Mouse (Mus musculus) adrenal gland, adult 18-20 months (tissue): ENCODE data around the gene Myom3. TPM values are rescaled to one million over a fixed set of nuclear protein-coding genes. Genes with fewer than 3 reads are reported as not detected.
"Not testable (repeated sequence)": the region's sequence is repeated elsewhere in the genome, so short reads cannot be mapped to it uniquely, and the experiment has no call there.

Experiments
- DNase-seq, 2 experiments: peaks; one replicate each; pipeline ENCODE4 v3.0.0; 2021 to 2022; ENCODE audit warnings: low spot score in 2 of 2
- long read RNA-seq, 2 experiments: library from polyadenylated mRNA; stranded (forward); transcript quantifications; one replicate each; pipeline ENCODE4 v2.0.0; 2021
- total RNA-seq, 2 experiments: library from RNA; stranded (reverse); gene quantifications; 1 replicate in 1 of 2; 2 replicates in 1 of 2; pipeline ENCODE4 v1.2.3; 2021

Myom3 gene
- total RNA-seq, result 1 to 10 TPM in 1 of 2 experiments, under 1 TPM in 1; 0.20 to 1.1 TPM
- long read RNA-seq, experiment 1, partial matches to known transcripts, result 0 of 2 reads
- long read RNA-seq, experiment 1, other reads (novel, unspliced or antisense), result 0 of 2 reads
- long read RNA-seq, experiment 2, partial matches to known transcripts, result 0 of 3 reads
- long read RNA-seq, experiment 2, other reads (novel, unspliced or antisense), result 1 of 3 reads

DNA sequence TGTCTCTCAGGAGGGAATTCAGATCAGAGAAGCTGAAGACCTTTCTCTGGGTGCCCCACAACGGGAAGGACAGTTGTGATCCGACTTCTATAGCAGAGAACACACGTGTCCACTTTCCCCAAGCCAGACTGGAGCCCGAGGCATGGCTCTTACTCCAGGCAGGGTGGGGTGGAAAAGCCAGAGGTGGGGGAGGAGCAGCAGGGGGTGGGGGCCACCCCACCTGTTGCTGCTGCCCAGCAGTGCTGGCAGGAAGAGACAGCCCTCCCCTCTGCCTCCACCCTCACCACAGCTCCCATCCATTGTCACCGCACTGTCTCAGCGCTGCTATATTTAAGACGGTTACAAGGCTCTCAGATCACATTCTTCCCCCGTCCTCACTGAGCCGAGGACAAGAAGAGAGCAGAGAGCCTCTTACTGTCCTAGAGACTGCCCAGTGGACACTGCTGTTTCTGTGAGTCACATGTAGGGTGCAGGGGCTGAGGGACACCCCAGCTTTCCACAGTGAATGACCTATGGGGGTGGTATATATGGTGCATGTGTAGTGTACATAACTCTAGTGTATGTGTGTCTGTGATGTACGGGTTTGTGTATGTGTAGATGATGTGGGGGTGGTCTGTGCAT is at the start of gene Myom3:
Gene Myom3, plus strand, starts transcription at position 360 of the 621 bp plus-strand sequence.
- DNase-seq, result no peak

DNA sequence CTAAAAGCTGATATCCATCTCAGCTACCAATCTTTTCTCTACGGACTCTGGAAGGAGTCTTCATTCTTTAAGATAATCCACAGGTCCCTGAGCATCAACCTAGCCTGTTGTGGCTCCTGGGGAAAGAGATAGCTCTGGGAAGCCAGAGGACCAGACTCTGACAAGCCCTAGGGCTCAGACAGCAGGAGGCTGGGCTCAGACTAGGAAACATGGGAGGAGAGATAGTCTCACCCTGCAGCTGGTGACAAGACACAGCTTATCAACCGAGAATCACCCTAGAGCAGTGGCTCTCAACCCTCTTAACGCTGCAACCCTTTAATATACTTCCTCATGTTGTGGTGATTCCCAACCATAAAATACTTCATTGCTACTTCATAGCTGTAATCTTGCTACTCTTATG is 49.1 kb upstream of the Myom3 start:
- no peak for DNase-seq

DNA sequence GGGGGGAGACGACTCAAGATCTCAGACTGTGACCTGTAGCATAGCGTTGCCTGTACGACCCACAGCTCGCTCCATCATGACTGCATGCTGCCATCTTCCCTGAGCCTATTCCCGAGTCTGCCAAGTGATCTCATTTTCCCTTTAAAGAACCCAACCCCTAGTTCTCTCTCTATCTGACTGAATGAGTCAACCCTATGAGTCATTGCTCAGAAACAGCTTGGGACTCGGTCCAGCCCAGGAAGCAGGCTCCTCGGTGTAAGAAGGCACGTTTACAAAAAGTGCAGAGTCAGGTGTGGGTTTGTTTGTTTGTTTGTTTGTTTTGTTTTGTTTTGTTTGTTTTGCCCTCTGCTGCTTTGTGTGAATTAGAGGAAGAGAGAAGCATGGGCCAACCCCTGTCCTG is 44.7 kb upstream of the Myom3 start:
- no peak for DNase-seq

DNA sequence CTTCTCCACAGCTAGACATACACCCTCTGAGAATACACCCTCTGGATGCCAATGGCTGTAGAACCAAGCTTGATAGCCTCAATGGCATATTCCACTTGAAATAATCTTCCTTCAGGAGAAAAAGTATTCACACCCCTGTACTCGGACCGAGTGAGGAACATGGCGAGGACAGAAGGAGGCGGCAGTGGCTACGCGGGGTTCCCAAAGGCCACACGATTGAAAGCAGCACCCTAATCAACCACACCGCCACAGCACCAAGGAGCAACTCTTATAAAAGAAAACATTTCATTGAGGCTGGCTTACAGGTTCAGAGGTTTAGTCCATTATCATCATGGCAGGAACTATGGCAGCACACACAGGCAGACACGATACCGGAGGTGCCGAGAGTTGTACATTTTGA is 43.1 kb upstream of the Myom3 start:
- not testable (repeated sequence) for DNase-seq

DNA sequence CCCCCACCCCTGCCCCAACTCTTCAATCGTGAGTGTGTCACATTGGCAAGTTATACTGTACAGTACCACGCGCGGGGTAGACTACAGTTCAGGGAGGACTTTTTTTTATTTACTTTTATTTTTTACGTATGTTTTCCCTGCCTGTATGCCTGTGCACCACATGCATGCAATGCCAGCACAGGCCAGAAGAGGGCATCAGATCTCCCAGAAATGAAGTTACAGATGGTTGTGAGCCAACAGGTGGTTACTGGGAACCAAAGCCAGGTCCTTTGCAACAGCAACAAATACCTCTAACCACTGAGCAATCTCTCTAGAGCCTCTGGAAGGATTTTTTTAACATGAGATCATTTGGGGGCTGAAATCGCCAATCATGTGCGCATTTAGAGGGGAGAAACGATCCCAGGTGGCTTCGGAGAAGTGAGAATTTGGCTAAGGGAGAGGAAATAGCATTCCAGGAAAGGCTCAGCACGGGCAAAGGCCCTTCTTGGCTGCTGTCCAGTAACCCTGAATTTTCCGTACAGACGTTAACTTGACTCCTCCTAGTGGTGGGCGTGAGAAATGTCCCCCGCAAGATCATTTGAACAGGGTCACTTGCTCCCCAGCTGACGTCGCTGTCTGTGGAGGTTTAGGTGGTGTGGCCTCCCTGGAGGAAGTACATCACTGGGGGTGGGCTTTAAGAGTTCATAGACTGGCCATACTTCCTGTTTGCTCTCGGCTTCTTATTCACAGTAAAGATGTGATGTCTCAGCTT is 36.8 kb upstream of the Myom3 start:
- no peak for DNase-seq

DNA sequence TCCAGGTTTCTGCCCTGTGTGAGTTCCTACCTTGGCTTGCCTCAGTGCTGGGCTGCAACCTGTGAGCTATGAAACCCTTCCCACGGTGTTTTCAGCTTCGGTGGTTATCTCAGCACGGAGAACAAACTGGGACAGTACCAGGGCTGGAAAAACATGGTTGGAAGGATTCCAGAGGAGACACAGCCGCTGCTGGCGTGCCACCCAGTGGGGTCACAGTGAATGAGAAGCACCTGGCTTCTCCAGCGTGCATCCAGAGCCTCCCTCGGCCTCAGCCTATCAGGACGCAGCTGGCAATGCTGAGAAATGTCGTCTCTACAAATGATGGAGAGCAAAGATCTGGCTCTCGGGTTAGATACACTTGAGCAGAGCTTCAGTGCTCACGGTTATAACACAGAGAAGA is 33.1 kb upstream of the Myom3 start:
- DNase-seq, result no peak

DNA sequence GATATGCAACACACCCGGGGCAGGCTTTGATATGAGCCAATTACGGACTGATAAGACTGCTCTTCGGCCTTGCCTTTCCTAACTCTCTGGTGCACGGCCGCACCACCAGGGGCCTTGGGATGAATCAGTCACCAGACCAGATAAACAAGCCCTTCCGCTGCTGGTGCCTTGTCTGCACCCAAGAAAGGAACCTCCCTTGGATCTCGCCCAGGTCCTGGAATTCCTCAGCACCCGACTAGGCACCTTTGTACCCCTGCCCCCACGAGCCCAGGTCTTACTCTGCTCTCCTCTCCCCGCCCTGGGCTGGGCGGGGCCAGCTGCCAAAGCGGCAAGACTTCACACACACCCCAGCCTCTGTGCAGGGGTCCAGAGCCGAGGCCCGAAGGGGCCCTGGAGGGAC is 31.7 kb upstream of the Myom3 start, which contains the start of gene Il22ra1:
Gene Il22ra1, plus strand, starts transcription at position 356 of the 400 bp plus-strand sequence.
- DNase-seq, result peak in 1 of 2 experiments; percentile 35

DNA sequence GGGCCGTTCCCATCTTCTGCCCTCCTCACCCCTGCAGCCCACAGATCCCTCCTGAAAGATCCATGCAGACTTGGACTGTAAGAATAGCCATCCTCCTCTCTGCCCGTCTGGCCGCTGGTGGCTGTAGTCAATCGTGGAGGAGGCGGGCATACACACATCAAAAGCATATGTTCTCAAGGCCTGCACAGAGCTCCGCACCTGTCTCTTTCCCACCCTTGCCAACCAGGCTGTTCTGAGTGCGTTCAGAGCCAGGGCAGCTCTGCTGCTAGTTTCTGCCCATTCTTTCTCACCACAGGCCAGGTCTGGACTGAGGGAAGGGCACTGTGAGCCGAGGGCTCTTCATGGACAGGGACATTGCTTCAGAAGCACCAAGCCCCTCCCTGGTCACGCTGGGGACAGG is 29.3 kb upstream of the Myom3 start:
- DNase-seq, result no peak

DNA sequence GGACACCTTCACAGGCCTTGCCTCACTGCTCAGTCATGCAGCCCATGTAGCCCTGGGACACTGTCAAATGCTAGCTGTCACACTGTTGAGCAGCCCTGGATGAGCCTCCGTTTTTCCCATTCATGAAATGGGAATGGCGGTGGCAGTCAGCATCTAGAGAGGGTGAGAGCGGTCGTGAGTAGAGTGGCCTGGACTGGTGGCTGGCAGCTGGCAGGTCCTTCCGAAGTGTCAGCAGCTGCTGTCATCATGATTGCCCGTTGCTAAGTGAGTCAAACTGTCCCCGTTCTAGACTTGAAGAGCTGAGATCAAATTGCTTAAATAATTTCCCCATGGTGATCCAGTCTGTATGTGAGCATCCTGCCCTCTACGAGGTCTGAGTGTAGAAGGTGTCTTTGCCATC is 28.6 kb upstream of the Myom3 start:
- no peak for DNase-seq

DNA sequence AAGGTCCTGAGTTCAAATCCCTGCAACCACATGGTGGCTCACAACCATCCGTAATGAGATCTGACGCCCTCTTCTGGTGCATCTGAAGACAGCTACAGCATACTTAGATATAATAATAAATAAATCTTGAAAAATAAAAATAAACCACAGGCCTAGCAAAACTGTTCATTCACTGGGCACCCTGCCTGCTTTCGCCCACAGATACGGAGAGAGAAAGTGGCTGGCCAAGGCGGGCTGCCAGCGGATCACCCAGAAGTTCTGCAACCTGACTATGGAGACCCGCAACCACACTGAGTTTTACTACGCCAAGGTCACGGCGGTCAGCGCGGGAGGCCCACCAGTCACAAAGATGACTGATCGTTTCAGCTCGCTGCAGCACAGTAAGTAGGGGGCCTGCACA is 25.6 kb upstream of the Myom3 start:
- no peak for DNase-seq

DNA sequence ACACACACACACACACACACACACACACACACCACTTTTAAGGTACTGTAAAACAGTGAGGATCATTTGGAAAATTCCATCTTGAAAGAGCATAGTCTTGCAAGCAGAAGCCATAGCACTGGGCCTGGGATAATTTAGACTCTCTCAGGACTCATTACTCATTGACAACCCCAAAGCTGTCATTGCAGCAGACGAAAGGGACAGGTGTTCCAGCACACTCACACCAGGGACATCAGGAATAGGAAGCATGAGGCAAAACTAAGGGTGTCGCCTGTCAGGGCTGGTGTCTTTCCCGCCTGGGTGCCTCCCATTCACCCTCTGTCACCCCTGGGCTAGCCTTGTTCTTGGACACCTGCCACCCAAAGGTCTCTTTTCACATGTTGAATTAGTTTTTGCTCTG is 22.6 kb upstream of the Myom3 start:
- no peak for DNase-seq

DNA sequence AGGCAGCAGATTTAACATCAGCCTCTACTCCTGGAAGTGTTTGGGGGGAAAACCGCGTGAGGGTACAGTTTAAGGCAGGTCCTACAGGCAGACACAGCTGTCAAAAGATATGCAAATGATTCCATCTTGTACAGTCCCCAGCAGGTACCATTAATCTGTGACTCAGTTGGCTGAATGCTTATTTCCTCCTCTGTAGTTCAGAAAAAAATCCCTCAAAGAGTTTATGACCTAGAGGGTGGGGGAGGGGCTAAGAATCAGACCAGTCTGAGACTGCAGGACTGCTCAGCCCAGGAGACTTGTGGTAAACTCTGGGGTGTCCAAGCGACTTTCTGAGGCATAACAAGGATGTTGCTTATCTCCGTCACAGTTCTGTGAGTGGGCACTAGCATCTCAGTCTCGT is 21.3 kb upstream of the Myom3 start:
- DNase-seq, result no peak

DNA sequence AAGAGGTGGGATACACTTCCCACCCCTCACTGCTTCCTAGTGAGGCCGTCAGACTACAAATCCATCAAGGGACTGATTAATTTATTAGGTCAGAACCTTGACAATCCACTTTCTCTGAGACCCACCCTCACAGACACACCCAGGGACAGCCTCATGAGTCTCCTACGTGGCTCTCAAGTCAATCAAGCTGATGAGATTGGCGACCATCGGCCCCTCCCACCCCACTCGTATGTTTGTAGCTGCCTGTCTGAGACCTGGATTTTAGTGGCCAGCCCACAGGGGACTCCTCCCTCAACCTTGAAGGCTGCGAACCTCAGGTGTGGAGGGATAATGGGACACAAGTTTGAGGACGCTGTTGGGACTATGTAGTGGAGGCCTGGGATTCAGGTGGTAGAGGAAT is 20.4 kb upstream of the Myom3 start:
- no peak for DNase-seq

DNA sequence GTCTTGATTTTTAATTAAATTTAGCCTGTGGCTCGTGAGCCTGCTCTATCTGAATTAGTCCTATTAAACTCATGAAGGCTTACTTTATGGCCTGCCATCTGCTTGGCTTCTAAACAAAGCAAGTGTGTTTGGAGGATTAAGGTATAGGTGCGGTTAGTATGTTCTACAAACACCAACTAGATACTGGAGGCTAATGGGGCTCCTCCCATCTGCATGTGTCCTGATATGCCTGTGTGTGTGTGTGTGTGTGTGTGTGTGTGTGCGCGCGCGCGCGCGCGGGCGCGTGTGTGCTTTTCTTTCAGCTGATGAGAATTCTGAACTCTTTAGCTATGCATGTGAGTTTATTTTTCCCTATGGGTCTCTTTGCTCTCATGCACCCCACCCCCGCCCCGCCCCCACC is 19.8 kb upstream of the Myom3 start:
- no peak for DNase-seq

DNA sequence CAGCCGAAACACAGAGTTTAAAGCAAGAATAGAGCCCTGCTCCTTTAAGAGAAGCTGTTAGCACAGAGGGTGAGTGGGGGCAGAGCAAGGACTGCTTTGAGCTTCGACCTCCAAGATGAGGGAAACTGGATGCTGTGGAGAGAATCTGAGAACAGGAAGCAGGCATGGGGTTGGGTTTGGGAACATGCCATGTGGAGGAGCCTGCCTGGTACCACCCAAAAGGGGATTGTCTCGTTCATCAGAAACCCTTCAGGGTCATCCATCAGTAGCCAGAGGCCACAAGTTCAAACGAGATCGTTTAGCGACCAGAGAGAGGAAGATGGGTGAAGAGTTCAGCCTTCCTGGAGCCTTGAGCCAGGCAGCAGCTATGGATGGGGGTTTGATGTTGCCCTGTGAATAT is 16.0 kb upstream of the Myom3 start:
- no peak for DNase-seq

DNA sequence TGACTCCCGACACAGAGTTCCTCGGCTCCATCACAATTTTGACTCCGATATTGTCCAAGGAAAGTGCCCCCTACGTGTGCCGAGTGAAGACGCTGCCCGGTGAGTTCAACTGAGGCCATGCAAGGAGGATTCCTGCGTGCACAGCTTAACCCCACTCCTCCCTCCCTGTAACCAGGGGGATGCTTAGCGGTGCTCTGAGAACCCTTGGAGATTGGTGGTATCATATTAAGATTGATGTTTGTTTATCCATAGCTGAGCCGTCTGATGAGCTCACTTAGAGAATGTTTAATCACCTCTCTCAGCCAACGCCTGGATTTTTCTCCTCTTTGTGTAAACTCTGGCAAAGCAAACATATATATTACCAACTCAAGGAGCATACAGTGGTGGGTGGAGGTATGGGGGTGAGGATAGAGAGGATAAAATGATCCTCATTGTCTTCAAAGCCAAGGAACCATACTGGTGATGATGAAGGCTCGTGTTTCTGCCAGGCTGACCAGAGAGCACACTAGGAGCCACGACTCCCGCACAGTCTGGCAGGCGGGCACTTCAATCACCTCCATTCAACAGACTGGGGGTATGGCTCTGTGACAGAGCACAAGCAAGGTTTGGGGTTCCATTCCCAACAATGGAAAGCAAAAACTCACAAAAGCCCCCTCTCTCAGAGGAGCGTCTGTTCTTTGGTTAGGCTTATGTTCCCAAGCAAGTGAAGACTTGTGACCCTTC is 14.6 kb upstream of the Myom3 start:
- no peak for DNase-seq

DNA sequence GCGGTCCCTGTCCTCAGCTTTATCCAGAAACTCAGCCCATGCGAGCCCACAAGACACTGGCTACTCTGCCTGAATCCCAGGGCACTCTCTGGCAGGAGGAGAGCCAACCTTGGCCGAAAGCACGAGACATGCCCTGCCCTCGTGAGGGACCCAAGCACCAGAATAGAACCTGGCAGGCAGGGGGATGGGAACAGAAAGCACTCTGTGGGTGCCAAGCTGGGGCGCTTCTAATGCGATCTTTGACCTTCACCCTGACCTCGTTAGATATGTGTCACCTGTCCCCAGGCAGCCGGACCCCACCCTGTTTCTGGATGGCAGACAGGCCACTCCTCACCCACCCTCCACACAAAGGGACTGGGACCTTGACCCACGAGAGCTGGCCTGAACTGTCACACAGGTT is 13.9 kb upstream of the Myom3 start:
- DNase-seq, result no peak

DNA sequence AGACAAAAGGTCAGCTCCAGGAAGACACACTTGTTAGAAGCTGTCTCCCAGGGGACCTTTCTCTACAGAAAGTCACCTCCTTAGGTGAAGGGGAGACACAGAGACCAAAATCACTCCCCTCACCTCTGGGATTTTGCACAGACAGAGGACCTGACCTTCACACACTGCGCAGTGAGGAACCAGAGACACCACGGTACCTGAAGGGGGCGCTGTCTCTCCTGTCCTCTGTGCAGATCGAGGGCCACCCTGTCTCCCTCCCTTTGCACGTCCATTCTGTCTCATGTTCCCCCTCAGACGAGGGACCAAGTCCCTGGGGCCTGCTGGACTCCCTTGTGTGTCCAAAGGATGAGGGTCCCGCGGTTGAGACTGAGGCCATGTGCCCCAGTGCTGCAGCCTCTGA is 8.6 kb upstream of the Myom3 start:
- DNase-seq, result no peak

DNA sequence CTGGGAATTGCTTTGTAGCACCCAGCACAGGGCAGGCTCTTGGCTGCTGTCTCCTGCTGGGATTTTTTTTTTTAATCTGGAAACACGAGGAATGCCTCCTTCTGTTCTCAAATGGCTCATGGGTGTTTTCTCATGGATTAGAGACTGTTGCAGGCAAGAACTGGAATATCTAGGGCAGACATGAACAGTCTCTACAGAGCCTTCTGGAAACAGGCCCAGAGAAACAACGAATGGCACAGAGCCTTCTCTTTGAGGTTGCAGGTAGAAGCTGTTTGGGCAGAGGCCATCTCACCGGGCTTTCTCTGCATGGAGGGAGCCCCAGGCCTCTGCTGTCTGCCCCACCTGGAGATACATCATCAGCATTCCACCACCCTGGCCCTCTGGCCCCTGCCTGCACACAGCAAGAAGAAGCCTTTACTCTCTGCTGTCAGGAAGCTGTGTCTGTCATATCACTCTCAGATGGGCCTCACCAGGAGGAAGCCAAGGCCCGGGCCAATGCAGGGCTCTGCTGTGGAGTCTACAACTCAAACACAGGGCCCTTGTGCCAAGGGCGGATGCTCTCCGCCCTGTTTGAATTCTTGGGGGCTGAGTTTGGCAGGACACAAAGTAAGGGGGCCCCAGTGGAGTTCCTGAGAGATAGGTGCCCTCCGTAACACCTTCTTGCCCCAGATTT is 7.3 kb upstream of the Myom3 start:
- no peak for DNase-seq

DNA sequence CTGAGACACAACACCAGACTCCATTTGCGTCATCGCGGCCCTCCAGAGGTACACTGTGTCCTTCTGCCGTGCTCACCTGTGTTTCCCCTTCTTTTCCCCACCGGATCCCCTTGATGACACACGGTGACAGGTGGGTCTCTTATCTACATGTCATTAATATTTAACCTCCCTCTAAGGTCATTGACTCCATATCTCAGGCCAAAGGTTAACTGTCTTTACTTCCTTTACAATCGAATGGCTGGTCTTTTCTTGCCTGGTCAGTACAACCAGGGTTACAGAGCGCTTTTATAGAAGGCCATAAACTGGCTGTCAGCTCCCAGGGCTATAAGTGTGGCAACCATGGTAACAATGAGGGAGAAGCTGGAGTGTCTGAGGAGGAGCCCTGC is 6.7 kb upstream of the Myom3 start:
- DNase-seq, result no peak

DNA sequence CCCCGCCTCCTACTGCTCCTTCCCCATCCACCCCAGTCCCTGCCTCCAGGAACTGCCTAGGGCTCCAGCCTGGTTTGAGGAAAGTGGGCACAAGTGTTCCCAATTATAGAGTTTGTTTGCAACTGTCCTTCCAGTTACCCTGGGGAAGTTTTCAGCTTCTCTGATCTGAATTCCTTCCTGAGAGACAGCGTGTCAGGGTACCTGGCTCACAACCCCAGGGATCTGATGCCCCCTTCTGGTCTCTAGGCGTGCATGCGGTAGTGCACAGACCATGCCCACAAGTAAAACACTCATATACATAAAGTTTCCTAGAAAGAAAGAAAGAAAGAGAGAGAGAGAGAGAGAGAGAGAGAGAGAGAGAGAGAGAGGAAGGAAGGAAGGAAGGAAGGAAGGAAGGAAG is 1.2 kb upstream of the Myom3 start:
- no peak for DNase-seq
